ENCODE assay signal across 13 mouse cellular contexts in the genomic region with DNA sequence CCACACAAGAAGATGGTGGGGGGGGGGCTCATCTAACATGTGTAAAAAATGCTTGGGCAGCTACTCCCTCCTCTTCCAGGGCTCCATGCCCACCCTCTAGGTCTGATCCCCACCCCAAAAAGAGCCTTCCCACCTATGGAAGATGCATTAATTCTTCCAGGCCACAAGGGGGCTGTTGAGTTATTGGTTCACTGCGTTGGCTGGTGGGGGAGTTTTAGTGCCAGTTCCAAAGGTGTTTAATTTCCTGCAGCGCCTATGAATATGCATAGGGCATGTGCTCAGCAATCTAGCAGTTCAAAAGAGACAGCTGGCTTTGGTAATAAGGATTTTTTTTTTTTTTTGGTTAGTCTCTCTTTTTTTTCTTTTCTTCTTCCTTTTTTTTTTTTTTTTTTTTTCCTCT.
A peak's percentile ranks its signal among the peaks of the same experiment; 100 is the strongest.
DNase-seq lines count a peak whose midpoint lies in the region; ATAC-seq and TF ChIP-seq lines count a peak whose summit lies in the region.
"Had no signal": no experiment of that assay in that cellular context is flagged by ENCODE, and none has a peak within 500 bp of the region (broad histone marks: within the 10 kb centered on the region; RNA-seq: fewer than 3 reads in every experiment).

No protein-coding gene starts in this region.

- no peaks in the 10 kb centered on the region for H3K9me3 ChIP-seq in kidney, postnatal 0 days (replicated peaks; ENCODE audit: low read length)
- no peaks in the 10 kb centered on the region for H3K9me3 ChIP-seq in kidney, embryonic 15.5 days (replicated peaks)
- H3K9me3 ChIP-seq: heart, embryonic 13.5 days; lung, embryonic 15.5 days had no signal

- in situ Hi-C loops in Patski (cut with MboI; ENCODE audit: low pct_unique_long_range_greater_than_20kb): no loop called here

- POLR2A ChIA-PET in Patski (lab: Charles Lee): no interaction called here

- H3K36me3 ChIP-seq in kidney, postnatal 0 days (ENCODE audit: insufficient read depth, low read length): no peaks in the 10 kb centered on the region
- no peaks in the 10 kb centered on the region for H3K36me3 ChIP-seq in kidney, embryonic 15.5 days
- no peaks in the 10 kb centered on the region for H3K36me3 ChIP-seq in thymus, adult 2 months (ENCODE audit: control insufficient read depth, insufficient read depth, low read length)
- H3K36me3 ChIP-seq: heart, embryonic 13.5 days; lung, embryonic 15.5 days had no signal

- ATAC-seq in kidney, postnatal 0 days (replicated peaks; ENCODE audit: low FRiP score, low read depth): no peak
- ATAC-seq in kidney, embryonic 15.5 days (replicated peaks; ENCODE audit: low FRiP score): no peak
- no peak for ATAC-seq in Patski

- no peaks in the 10 kb centered on the region for H3K4me1 ChIP-seq in kidney, postnatal 0 days (replicated peaks; ENCODE audit: insufficient read depth, low read length)
- peaks cover 3% of the 10 kb centered on the region; the same call in 1 of the 2 replicates for H3K4me1 ChIP-seq in kidney, embryonic 15.5 days
- H3K4me1 ChIP-seq in thymus, adult 2 months (replicated peaks; ENCODE audit: control insufficient read depth, insufficient read depth, low read length): no peaks in the 10 kb centered on the region
- no peaks in the 10 kb centered on the region for H3K4me1 ChIP-seq in cerebellum, adult 2 months (ENCODE audit: control insufficient read depth, insufficient read depth, low read length)

- peak; percentile 53 for TF ChIP-seq CTCF in kidney, postnatal 0 days (IDR thresholded peaks at IDR 0.05; ENCODE audit: low read depth)
- TF ChIP-seq CTCF in thymus, adult 2 months (IDR thresholded peaks at IDR 0.05; ENCODE audit: borderline replicate concordance, control insufficient read depth, extremely low read depth, insufficient read depth, low read length, poor library complexity): no peak
- TF ChIP-seq CTCF in Patski (IDR thresholded peaks at IDR 0.05): peak; percentile 47
- no peak for TF ChIP-seq CTCF in cerebellum, adult 2 months (IDR thresholded peaks at IDR 0.05; ENCODE audit: borderline replicate concordance, insufficient read depth, low read depth, low read length)

- H3K4me2 ChIP-seq in kidney, postnatal 0 days (ENCODE audit: low read length): no peak overlapping the region
- no peak overlapping the region for H3K4me2 ChIP-seq in kidney, embryonic 15.5 days
- H3K4me2 ChIP-seq: heart, embryonic 13.5 days; hindbrain, embryonic 14.5 days; lung, embryonic 15.5 days had no signal

- DNase-seq in kidney, postnatal 0 days (ENCODE audit: low spot score): peak; percentile 24
- DNase-seq in thymus, adult 2 months: peak; percentile 6
- no peak for DNase-seq in thymus, postnatal 36 days
- DNase-seq in Patski (ENCODE audit: low read depth, low spot score): no peak
- DNase-seq in thymus, postnatal 4 days: peak; percentile 28
- DNase-seq in cerebellum, adult 2 months: no peak
- DNase-seq: cerebellum, adult 9-11 months; gastrocnemius, postnatal 14 days; right cerebral cortex, adult 18-20 months had no signal

- no peaks in the 10 kb centered on the region for H3K27me3 ChIP-seq in kidney, postnatal 0 days (ENCODE audit: insufficient read depth, low read length)
- H3K27me3 ChIP-seq in kidney, embryonic 15.5 days: peaks cover 3% of the 10 kb centered on the region; the same call in 1 of the 2 replicates
- no peaks in the 10 kb centered on the region for H3K27me3 ChIP-seq in thymus, adult 2 months (ENCODE audit: control insufficient read depth, insufficient read depth, low read length)
- H3K27me3 ChIP-seq in Patski: no peaks in the 10 kb centered on the region
- H3K27me3 ChIP-seq in cerebellum, adult 2 months (ENCODE audit: control insufficient read depth, insufficient read depth, low read length): no peaks in the 10 kb centered on the region; the same call in 1 of the 2 replicates
- H3K27me3 ChIP-seq: heart, embryonic 13.5 days; lung, embryonic 15.5 days had no signal

- no peak overlapping the region for H3K27ac ChIP-seq in kidney, postnatal 0 days
- H3K27ac ChIP-seq in kidney, embryonic 15.5 days: no peak overlapping the region
- no peak overlapping the region for H3K27ac ChIP-seq in thymus, adult 2 months (ENCODE audit: control insufficient read depth, insufficient read depth, low read length)
- H3K27ac ChIP-seq in cerebellum, adult 2 months (ENCODE audit: insufficient read depth, low read length): no peak overlapping the region
- H3K27ac ChIP-seq: heart, embryonic 13.5 days; hindbrain, embryonic 14.5 days; lung, embryonic 15.5 days had no signal

- H3K4me3 ChIP-seq in kidney, postnatal 0 days (replicated peaks; ENCODE audit: low read depth, low read length): no peak overlapping the region
- no peak overlapping the region for H3K4me3 ChIP-seq in kidney, embryonic 15.5 days (replicated peaks)
- no peak overlapping the region for H3K4me3 ChIP-seq in thymus, adult 2 months (ENCODE audit: control insufficient read depth, insufficient read depth, low read length)
- no peak overlapping the region for H3K4me3 ChIP-seq in cerebellum, adult 2 months (replicated peaks; ENCODE audit: insufficient read depth, low read depth, low read length)
- H3K4me3 ChIP-seq: heart, embryonic 13.5 days; lung, embryonic 15.5 days had no signal

- no peak for TF ChIP-seq POLR2A in thymus, adult 2 months (IDR thresholded peaks at IDR 0.05; ENCODE audit: control insufficient read depth, extremely low read depth, insufficient read depth, low read length, poor library complexity)
- TF ChIP-seq POLR2A in cerebellum, adult 2 months (IDR thresholded peaks at IDR 0.05; ENCODE audit: borderline replicate concordance, insufficient read depth, low read length): no peak

- CTCF ChIA-PET in Patski (lab: Charles Lee): no interaction called here

- WGBS in kidney, postnatal 0 days: 62% methylated on average over 2 of the region's 2 CpGs
- 72% methylated on average over 2 of the region's 2 CpGs for WGBS in kidney, embryonic 15.5 days
- 58% methylated on average over 2 of the region's 2 CpGs for WGBS in thymus, adult 2 months
- WGBS in cerebellum, adult 2 months: 65% methylated on average over 2 of the region's 2 CpGs

- no peak overlapping the region for H3K9ac ChIP-seq in kidney, postnatal 0 days (ENCODE audit: low read depth, low read length)
- H3K9ac ChIP-seq in kidney, embryonic 15.5 days: no peak overlapping the region
- H3K9ac ChIP-seq: heart, embryonic 13.5 days; hindbrain, embryonic 14.5 days; lung, embryonic 15.5 days had no signal

Comparison
In these comparisons a context has a peak if more than half of its experiments do, and no peak if none do; other contexts are left out.
1. DNase-seq: peak in kidney, postnatal 0 days (single experiment), thymus, adult 2 months (single experiment) and thymus, postnatal 4 days (single experiment); none in thymus, postnatal 36 days (0 of 2), Patski (single experiment) and cerebellum, adult 2 months (0 of 2).
2. CTCF ChIP-seq: peak in kidney, postnatal 0 days (single experiment) and Patski (single experiment); none in thymus, adult 2 months (single experiment) and cerebellum, adult 2 months (single experiment).